Mouse (Mus musculus) thymus, adult 2 months (tissue): ENCODE data around the gene Sorbs2. TPM values are rescaled to one million over a fixed set of nuclear protein-coding genes. Genes with fewer than 3 reads are reported as not detected.

Experiments used
- DNase-seq: peaks from one replicate; pipeline ENCODE4 v3.0.0; 2021
- H3K27ac ChIP-seq: fragments of 200-500 bp; 2 replicates; pipeline ENCODE4 v1.5.1; 2012; ENCODE audit warnings: low read length, control low read depth; ENCODE audit not compliant: control insufficient read depth, insufficient read depth
- H3K27me3 ChIP-seq: fragments of 200-500 bp; 2 replicates; pipeline ENCODE4 v1.6.1; 2012; ENCODE audit warnings: mild to moderate bottlenecking, low read length, moderate library complexity, mixed read lengths; ENCODE audit not compliant: control insufficient read depth, insufficient read depth
- H3K36me3 ChIP-seq: fragments of 200-500 bp; 2 replicates; pipeline ENCODE4 v1.6.1; 2012; ENCODE audit warnings: mild to moderate bottlenecking, low read length, moderate library complexity; ENCODE audit not compliant: control insufficient read depth, insufficient read depth
- H3K4me1 ChIP-seq: fragments of 200-500 bp; replicated peaks from 2 replicates; pipeline ENCODE4 v1.6.1; 2012; ENCODE audit warnings: low read length; ENCODE audit not compliant: control insufficient read depth, insufficient read depth
- H3K4me3 ChIP-seq: fragments of 200-500 bp; 2 replicates; pipeline ENCODE4 v1.5.1; 2012; ENCODE audit warnings: mild to moderate bottlenecking, low read length, control low read depth, moderate library complexity; ENCODE audit not compliant: control insufficient read depth, insufficient read depth
- CTCF ChIP-seq: fragments of 200-500 bp; IDR thresholded peaks from 2 replicates; pipeline ENCODE4 v1.5.1; 2012; ENCODE audit warnings: mild to moderate bottlenecking, control low read depth, low read length, moderate library complexity, borderline replicate concordance; ENCODE audit not compliant: control insufficient read depth, poor library complexity, insufficient read depth; ENCODE audit errors: extremely low read depth
- POLR2A ChIP-seq: fragments of 200-500 bp; IDR thresholded peaks from 2 replicates; pipeline ENCODE4 v1.6.1; 2012; ENCODE audit warnings: mild to moderate bottlenecking, low read length, control low read depth, moderate library complexity; ENCODE audit not compliant: control insufficient read depth, poor library complexity, insufficient read depth; ENCODE audit errors: extremely low read depth
- WGBS: fragments of 180-500 bp; shearing (Covaris S2); methylation state at CpG from one replicate; pipeline ENCODE4 v1.1.7; 2018; 5-methylcytosine and 5-hydroxymethylcytosine counted together
- polyA plus RNA-seq: library from polyadenylated mRNA; depleted of rRNA; stranded (reverse); fragments of >200 nt; gene quantifications from 2 replicates; pipeline ENCODE4 v1.2.3, GENCODE M21; 2012

The Sorbs2 gene
- polyA plus RNA-seq, 1 experiment, result 9.0 TPM

DNA sequence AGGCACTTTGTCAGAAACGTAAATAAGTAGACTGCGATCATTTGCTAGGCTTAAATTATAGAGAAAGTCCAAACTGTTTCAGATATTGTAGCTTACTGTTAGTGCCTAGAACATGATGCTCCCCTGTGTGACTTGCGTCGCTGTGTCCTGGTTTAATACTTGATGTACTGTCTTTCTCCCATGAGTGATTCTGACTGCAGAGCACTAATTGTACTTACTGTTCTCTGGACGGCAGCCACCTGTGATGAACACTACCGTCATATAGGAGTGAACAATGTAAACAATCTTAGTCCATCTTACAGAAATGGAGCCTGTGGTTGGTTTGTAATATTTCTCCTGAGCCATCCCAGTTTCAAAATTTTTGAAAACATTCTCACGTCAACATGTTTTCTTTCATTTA is 248.4 kb downstream of the Sorbs2 start:
- no peak for DNase-seq
- no peak overlapping the region for H3K4me3 ChIP-seq
- no peaks in the 10 kb centered on the region for H3K27me3 ChIP-seq
- no peaks in the 10 kb centered on the region for H3K4me1 ChIP-seq
- TF ChIP-seq POLR2A (no peak), CTCF (no peak)
- no peaks in the 10 kb centered on the region for H3K36me3 ChIP-seq
- H3K27ac ChIP-seq, result no peak overlapping the region
- WGBS, result 97% methylated on average over 7 of the region's 7 CpGs

DNA sequence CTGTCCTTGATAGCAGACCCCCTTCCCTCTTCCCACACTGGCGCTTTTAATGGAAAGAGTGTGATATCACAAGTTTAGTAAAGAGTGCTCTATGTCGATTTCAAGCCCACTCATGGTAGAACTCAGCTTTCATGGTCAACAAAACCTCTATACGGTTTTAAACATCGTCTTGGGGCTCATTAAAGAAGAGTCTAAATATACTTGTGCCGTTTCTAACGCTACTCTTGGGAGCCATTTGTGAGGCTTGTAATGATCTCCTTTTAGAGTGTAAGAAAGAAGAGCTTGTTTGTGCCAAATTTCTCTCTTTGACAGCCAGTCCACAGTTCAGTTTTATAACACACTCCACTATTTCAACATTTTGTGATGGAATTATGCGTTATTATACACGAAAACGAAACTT is 253.0 kb downstream of the Sorbs2 start:
- H3K27me3 ChIP-seq, result no peaks in the 10 kb centered on the region
- H3K36me3 ChIP-seq, result no peaks in the 10 kb centered on the region
- WGBS, result 94% methylated on average over 9 of the region's 9 CpGs
- H3K4me1 ChIP-seq, result no peaks in the 10 kb centered on the region
- no peak overlapping the region for H3K4me3 ChIP-seq
- TF ChIP-seq CTCF, result no peak
- no peak for DNase-seq
- no peak overlapping the region for H3K27ac ChIP-seq

DNA sequence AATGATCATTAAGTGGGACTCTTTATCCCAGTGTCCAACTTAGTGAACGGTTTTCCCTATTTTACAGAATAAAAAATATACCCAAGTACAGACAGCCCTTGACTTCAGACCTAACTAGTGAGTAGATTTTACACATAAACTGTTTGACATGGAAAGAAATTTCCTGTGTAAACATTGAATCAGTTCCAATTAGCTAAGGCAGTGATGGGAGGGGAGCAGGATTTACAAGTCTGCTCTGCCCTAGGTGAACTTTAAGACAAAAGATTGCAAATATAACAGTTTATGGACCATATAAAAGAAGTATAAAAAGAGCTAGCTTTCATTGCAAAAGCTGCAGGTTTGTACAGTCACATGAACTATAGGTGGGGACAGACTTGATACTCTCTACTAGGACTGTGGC is 253.5 kb downstream of the Sorbs2 start:
- H3K27me3 ChIP-seq, result no peaks in the 10 kb centered on the region
- no peak for DNase-seq
- no peak for TF ChIP-seq POLR2A
- TF ChIP-seq CTCF, result no peak
- no peaks in the 10 kb centered on the region for H3K4me1 ChIP-seq
- WGBS, result 82% methylated on average over 1 of the region's 1 CpGs
- H3K36me3 ChIP-seq, result no peaks in the 10 kb centered on the region
- H3K4me3 ChIP-seq, result no peak overlapping the region
- H3K27ac ChIP-seq, result no peak overlapping the region

DNA sequence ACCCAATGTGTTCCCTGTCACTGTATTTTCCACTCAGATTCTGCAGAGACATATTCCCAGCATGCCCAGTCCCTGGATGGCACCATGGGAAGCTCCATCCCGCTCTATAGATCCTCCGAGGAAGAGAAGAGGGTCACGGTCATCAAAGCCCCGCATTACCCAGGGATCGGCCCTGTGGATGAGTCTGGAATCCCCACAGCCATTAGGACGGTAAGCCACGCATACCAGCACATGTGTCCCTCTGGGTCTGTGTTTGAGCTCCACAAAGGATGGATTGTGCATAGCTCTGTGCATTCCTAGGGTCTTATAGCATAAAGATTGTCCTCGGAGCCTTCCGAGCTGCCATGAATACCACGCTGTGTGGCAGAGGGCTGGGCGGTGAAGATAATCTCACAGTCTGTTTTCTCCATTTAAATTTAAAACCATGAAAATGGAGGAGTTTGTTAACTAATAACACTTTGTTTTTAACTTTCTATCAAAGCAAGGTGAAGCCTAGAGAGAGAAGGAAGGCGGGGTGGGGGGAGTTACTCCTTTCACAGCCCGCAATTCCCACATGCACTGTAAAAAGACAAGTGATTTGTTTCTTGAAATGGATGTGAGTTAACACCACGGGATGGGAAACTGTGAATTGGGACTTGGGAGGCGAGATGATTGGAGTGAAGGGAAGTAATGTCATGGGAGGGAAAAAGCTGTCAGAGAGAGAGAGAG is 255.5 kb downstream of the Sorbs2 start:
- Histone ChIP-seq H3K4me1 (no peaks in the 10 kb centered on the region), H3K4me3 (no peak overlapping the region), H3K27ac (no peak overlapping the region), H3K36me3 (no peaks in the 10 kb centered on the region), H3K27me3 (no peaks in the 10 kb centered on the region)
- no peak for DNase-seq
- 87% methylated on average over 15 of the region's 15 CpGs for WGBS
- no peak for TF ChIP-seq CTCF
- no peak for TF ChIP-seq POLR2A

DNA sequence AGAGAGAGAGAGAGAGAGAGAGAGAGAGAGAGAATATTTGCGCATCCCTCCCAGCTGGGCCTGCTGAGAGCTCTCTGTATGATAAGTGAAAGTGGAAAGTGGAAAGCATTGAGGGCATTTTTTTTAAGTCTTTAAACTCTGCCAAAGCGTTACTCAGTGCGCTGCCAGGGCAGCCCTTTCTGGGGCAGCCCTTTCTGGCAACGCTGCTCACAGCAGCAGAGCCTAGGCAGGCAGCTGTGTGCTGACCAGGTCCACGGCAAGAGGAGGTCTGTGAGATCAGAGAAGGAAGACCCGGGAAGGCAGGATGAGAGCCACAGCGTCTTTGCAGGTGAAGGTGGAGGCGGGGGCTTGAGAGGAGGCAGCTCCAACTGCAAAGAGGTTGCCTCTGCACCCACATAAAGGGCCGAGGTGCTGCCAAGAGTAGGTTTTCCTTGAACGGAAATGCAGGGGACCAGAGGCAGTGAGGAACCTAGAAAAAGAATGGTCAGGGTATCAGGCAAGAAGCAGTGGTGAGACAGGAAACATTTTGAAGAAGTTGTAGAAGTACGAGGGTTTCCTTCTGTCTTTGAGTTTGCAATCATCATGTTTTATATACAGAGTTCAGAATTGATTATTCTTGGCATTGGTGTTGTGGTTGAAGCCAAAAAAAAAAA is 256.2 kb downstream of the Sorbs2 start:
- H3K27me3 ChIP-seq, result no peaks in the 10 kb centered on the region
- WGBS, result 6% methylated on average over 11 of the region's 11 CpGs
- H3K27ac ChIP-seq, result no peak overlapping the region
- no peak overlapping the region for H3K4me3 ChIP-seq
- H3K36me3 ChIP-seq, result no peaks in the 10 kb centered on the region
- H3K4me1 ChIP-seq, result no peaks in the 10 kb centered on the region
- no peak for TF ChIP-seq POLR2A
- no peak for TF ChIP-seq CTCF
- DNase-seq, result no peak

DNA sequence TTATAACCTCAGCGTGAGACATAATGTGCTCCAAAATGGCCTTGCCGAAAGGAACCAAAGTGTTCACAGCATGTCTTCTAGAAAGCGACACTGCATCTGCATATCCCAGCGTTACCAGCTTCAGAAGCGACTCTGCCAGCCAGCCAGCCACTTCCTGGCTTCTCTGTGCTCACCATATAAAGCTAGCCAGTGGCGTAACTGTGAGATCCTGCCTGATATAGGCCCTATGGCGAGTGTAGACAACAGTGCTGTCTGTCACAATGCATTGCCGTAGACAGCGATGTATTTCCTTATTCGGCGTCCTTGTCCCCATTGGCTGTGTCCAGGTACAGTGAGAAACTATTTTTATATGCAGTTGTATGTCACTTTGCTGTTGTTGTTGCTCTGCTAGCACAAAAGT is 258.6 kb downstream of the Sorbs2 start:
- 59% methylated on average over 11 of the region's 11 CpGs for WGBS
- DNase-seq, result no peak

DNA sequence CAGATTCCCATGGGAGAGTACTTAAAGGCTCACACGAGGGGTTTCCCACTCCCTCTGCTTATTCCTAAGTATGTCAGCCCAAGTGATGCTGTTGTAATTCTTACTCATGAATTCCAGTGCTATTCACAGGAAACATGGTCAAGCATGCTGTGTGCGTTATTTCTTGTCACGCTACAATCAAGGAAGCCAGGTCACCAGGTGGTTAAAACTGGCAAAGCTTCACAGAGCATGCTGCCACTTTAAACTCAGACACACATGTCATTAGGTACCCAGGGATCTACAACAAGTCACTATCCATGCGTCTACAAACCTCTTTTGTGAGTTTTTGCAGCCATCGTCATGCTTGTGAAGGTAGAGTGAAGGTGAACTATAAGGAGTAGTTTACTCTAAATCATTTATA is 267.3 kb downstream of the Sorbs2 start:
- DNase-seq, result no peak
- H3K27me3 ChIP-seq, result no peaks in the 10 kb centered on the region
- no peaks in the 10 kb centered on the region for H3K36me3 ChIP-seq
- H3K27ac ChIP-seq, result no peak overlapping the region
- no peaks in the 10 kb centered on the region for H3K4me1 ChIP-seq
- TF ChIP-seq POLR2A, result no peak
- no peak for TF ChIP-seq CTCF
- no peak overlapping the region for H3K4me3 ChIP-seq
- 94% methylated on average over 5 of the region's 5 CpGs for WGBS

More for the DNA sequence above, 258.6 kb downstream of the Sorbs2 start:
- no peaks in the 10 kb centered on the region for H3K36me3 ChIP-seq
- TF ChIP-seq CTCF (no peak), POLR2A (no peak)
- no peaks in the 10 kb centered on the region for H3K4me1 ChIP-seq
- no peaks in the 10 kb centered on the region for H3K27me3 ChIP-seq
- no peak overlapping the region for H3K27ac ChIP-seq
- no peak overlapping the region for H3K4me3 ChIP-seq
